Mouse (Mus musculus): ENCODE results near the gene Slc28a2.
"Not testable (repeated sequence)": the region's sequence is repeated elsewhere in the genome, so short reads cannot be mapped to it uniquely, and the experiment has no call there.

The Slc28a2 gene

DNA sequence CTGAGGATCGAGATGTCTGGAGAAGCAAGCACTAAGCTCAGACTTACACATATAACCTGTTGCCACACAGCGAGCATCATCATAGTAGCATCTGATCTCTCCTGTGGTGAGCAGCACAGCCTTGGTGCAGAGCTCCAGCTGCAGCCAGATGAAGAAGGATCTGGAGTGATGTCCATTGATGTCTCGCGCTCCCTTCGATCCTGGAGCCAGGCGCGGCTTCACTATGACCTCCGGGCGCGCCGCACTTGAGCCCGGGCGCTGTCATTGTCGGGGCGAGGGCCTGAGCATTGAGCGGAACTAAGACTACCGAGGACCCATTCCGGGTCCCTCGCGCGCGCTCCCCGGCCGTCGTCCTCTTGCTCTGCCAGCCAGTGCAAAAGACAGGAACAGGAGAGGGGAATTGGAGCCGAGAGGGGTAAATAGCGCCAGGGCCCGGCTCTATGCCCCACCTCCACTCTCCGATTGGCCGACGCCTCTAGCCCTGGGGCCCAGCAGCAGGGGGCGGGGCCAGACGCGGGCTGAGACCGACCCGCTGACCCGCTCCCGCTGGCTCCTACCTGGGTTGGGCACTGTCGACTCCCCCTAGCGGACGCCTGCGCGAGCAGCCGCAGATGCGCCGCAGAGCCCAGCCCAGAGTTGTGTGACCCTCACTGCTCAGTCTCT is 41.2 kb downstream of the Slc28a2 start:
- peak; percentile 94 for DNase-seq (ENCODE audit: low read depth, low spot score)

DNA sequence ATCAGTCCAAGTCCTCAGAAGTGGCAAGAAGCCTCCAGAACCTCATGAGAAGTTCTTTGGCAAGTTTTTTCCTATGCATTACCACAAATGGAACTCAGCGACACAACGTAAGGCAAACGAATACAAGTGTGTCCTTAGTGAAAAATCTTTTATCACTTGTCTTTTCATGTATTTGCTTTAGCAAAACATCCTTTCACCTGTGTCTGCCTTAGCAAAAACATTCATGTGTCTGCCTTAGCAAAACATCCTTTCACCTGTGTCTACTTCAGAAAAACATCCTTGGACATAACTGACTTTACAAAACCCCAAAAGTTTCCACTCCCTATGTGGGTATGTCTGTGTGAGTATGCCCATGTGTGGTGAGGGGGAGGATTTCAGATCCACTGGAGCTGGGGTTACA is 42.9 kb downstream of the Slc28a2 start:
- DNase-seq (ENCODE audit: low read depth, low spot score): no peak

DNA sequence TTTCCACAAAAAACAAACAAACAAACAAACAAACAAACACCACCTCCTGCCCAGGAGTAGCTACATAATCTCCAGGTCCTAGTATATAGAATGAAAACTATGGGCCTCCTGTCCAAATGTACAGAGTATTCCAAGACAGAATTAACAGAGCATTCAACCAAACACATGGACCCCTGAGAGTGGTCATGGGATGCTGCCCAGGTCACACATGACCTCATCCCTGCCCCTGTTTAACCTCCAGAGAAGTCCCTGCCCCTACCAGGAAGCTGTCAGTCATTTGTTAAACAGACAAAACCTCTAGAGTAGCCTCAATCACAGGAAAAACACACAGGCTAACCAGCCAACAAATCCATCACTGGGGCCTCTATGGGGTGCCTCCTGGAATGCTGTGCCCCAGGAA is 50.3 kb downstream of the Slc28a2 start:
- DNase-seq (ENCODE audit: low read depth, low spot score): no peak

DNA sequence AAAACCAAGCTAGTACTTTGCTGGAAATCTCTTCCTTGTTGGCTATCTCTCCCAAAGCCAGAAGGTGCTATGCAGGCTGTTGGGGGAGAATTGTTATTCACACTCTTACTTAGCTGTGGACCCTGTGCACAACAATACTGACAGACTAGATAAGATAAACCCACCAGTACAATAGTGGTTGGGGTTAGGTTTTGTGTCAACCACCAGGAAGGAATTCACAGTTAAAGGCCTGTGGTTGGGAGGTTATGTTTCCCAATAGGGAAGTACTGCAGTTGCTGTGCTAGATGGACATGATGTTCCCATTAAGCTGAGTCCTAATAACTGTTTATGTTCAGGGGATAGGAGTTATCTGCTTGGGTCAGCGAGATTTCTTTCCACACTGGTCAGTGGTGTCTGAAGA is 57.5 kb downstream of the Slc28a2 start:
- DNase-seq (ENCODE audit: low read depth, low spot score): not testable (repeated sequence)

DNA sequence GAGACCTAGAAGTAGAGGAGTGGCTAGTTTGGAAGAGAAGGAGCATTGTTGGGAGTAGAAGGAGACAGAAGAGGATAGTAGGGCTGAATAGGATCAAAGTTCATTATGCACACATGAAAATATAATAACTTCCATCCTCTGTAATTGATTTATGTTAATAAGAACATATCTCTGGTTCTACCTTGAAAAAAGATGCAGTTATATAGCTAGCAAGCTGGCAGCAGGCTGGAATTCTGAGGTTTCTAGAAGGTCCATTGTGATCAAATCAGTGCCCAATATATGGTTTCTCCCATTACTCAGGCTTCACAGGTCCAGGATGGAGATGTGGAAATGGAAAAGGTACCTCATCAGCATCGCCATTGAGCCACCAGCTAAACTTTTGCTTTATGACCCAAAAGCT is 58.4 kb downstream of the Slc28a2 start, which contains the start of gene Gm14085:
Gene Gm14085, plus strand, starts transcription at position 301 of the 400 bp plus-strand sequence.
- DNase-seq (ENCODE audit: low read depth, low spot score): no peak

DNA sequence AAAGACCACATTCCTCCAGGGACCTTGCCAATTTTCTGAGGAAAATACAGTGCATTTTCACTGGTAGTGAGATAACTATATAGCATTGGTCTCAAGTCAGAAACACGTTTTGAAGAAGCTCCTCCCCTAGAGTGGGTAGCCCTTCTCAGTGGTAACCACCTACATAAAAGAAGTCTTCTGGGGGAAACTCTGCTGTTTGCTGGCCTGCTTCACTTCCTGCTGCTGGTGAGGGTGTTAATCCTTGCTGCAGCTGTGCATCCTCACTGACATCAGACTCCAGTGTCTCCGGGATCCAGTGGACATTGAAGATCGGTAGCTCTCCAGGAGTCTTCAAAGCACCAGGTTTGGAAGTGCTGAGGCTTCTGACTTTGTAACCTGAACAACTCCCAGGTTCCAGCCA is 59.4 kb downstream of the Slc28a2 start:
- not testable (repeated sequence) for DNase-seq (ENCODE audit: low read depth, low spot score)

DNA sequence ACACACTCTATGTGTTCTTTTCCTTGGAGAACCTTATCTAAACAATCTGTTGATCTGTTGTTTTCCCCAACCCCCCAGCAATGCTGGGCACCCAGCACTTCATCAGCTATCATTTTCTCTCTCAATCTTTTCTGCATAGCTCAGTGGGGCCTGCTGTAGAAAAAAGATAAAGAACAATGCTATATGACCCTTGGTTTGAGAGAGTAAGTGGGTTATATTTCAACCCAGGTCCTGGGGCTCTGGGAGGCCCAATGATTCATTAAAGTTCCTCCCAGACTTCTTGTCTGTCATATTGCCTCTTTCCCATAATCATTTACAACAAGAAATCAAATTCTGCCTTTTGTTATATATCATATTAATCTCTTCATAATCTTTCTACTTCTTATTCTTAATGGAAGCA is 59.8 kb downstream of the Slc28a2 start:
- DNase-seq (ENCODE audit: low read depth, low spot score): not testable (repeated sequence)

DNA sequence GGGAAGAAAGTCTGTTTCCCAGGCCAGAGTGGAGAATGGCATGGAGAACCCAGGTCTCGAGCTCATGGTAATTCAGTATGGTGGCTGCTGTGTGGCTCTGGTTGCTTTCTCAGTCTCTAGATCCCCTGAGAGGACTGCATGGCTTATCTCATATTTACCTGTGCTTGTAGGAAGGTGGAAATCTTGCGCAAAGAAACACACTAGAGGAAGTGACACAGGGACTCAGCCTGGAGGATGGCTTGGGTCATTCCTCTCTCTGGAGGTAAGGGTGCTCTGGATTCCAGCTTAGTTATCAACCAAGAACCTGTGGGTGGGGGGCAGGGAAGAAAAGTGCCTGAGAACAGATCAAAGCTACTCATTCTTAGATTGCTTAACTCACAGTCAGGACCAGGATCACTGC is 60.4 kb downstream of the Slc28a2 start:
- no peak for DNase-seq (ENCODE audit: low read depth, low spot score)

All from brain, adult 2 months (tissue).